In genomic region chr3:145339851-145340499, GRCm38 (mm10) we compare ENCODE assay signal across 12 mouse cellular contexts. TPM values are rescaled to one million over a fixed set of nuclear protein-coding genes. Genes with fewer than 3 reads are reported as not detected.
"Had no signal": no experiment of that assay in that cellular context is flagged by ENCODE, and none has a peak within 500 bp of the region (broad histone marks: within the 10 kb centered on the region; RNA-seq: fewer than 3 reads in every experiment).

No protein-coding gene starts in this region.

- ATAC-seq: intestine, embryonic 16.5 days; liver, postnatal 0 days; lung, postnatal 0 days; midbrain, embryonic 13.5 days had no signal

- H3K36me3 ChIP-seq: limb, embryonic 10.5 days; liver, embryonic 13.5 days; midbrain, embryonic 13.5 days; stomach, embryonic 15.5 days had no signal

- H3K4me3 ChIP-seq: left cerebral cortex, adult 2 months; limb, embryonic 10.5 days; liver, embryonic 13.5 days; midbrain, embryonic 13.5 days; stomach, embryonic 15.5 days had no signal

- H3K4me2 ChIP-seq: liver, embryonic 13.5 days; midbrain, embryonic 13.5 days; stomach, embryonic 15.5 days had no signal

- DNase-seq: liver, embryonic 13.5 days; liver, postnatal 0 days; lung, postnatal 36 days; right cerebral cortex, postnatal 14 days; thymus, postnatal 4 days had no signal

- H3K9me3 ChIP-seq: limb, embryonic 10.5 days; liver, embryonic 13.5 days; midbrain, embryonic 13.5 days; stomach, embryonic 15.5 days had no signal

- H3K4me1 ChIP-seq: limb, embryonic 10.5 days; liver, embryonic 13.5 days; midbrain, embryonic 13.5 days; stomach, embryonic 15.5 days had no signal

- H3K9ac ChIP-seq: liver, embryonic 13.5 days; liver, postnatal 0 days; midbrain, embryonic 13.5 days; stomach, embryonic 15.5 days had no signal

- H3K27me3 ChIP-seq: liver, embryonic 13.5 days; midbrain, embryonic 13.5 days; stomach, embryonic 15.5 days had no signal

- H3K27ac ChIP-seq: left cerebral cortex, adult 2 months; limb, embryonic 10.5 days; liver, embryonic 13.5 days; midbrain, embryonic 13.5 days; stomach, embryonic 15.5 days had no signal

RNA-seq across cellular contexts. Expression of gene Col24a1, which starts 47.7 kb away (rescaled TPM):
- polyA plus RNA-seq: spleen, adult 2 months had no signal
